Mouse (Mus musculus) megakaryocyte, embryonic 14.5 days (primary cell): Measurements from ENCODE around the gene Mamdc4.

Source experiments
- FLI1 ChIP-seq: IDR thresholded peaks from 2 replicates; pipeline ENCODE4 v1.6.1; 2012; ENCODE audit warnings: low read length, inconsistent platforms, mixed read lengths
- GATA1 ChIP-seq: IDR thresholded peaks from 3 replicates; pipeline ENCODE4 v1.6.1; 2012; ENCODE audit warnings: mixed read lengths, low read length, inconsistent platforms, borderline replicate concordance

- TF ChIP-seq GATA1 (no peak), FLI1 (no peak)
Observed at GRCm38 (mm10) chr2:25596765-25597510, 22.3 kb upstream of the Mamdc4 start.
